Mouse (Mus musculus): ENCODE data around the gene Grk6. TPM values are rescaled to one million over a fixed set of nuclear protein-coding genes. Genes with fewer than 3 reads are reported as not detected.
A peak's percentile ranks its signal among the peaks of the same experiment; 100 is the strongest.

The Grk6 gene
- polyA plus RNA-seq, 1 experiment from 2014 or later: 59.6 TPM

GRCm38 (mm10) chr13:55496661-55497060 is 51.8 kb downstream of the Grk6 start:
- Histone ChIP-seq H3K4me3 (ENCODE audit: low read depth, low read length) (no peak overlapping the region), H3K4me1 (ENCODE audit: control insufficient read depth, insufficient read depth, low read length) (peaks cover 7% of the 10 kb centered on the region; the same call in 1 of the 2 replicates), H3K4me2 (ENCODE audit: low read depth) (no peak overlapping the region), H3K27ac (ENCODE audit: low read depth, low read length) (no peak overlapping the region), H3K9me3 (ENCODE audit: control insufficient read depth, low read length) (no peaks in the 10 kb centered on the region), H3K36me3 (ENCODE audit: control insufficient read depth, insufficient read depth, low read length) (no peaks in the 10 kb centered on the region), H3K9ac (ENCODE audit: low read length) (no peak overlapping the region), H3K27me3 (ENCODE audit: control insufficient read depth, insufficient read depth, low read length) (no peaks in the 10 kb centered on the region)
- no peak for ATAC-seq (ENCODE audit: insufficient read depth, low FRiP score, low TSS enrichment)
- 88% methylated on average over 6 of the region's 6 CpGs for WGBS
- no peak for DNase-seq (ENCODE audit: low spot score)

GRCm38 (mm10) chr13:55498906-55499305 is 54.0 kb downstream of the Grk6 start:
- H3K9me3 ChIP-seq (ENCODE audit: control insufficient read depth, low read length): no peaks in the 10 kb centered on the region
- H3K36me3 ChIP-seq (ENCODE audit: control insufficient read depth, insufficient read depth, low read length): peaks cover 11% of the 10 kb centered on the region
- H3K27me3 ChIP-seq (ENCODE audit: control insufficient read depth, insufficient read depth, low read length): no peaks in the 10 kb centered on the region
- H3K9ac ChIP-seq (ENCODE audit: low read length): no peak overlapping the region
- H3K27ac ChIP-seq (ENCODE audit: low read depth, low read length): no peak overlapping the region
- peaks cover 7% of the 10 kb centered on the region; the same call in 1 of the 2 replicates for H3K4me1 ChIP-seq (ENCODE audit: control insufficient read depth, insufficient read depth, low read length)
- ATAC-seq (ENCODE audit: insufficient read depth, low FRiP score, low TSS enrichment) (no peak), DNase-seq (ENCODE audit: low spot score) (no peak)
- H3K4me3 ChIP-seq (ENCODE audit: low read depth, low read length): no peak overlapping the region
- H3K4me2 ChIP-seq (ENCODE audit: low read depth): no peak overlapping the region
- 53% methylated on average over 11 of the region's 11 CpGs for WGBS

DNA sequence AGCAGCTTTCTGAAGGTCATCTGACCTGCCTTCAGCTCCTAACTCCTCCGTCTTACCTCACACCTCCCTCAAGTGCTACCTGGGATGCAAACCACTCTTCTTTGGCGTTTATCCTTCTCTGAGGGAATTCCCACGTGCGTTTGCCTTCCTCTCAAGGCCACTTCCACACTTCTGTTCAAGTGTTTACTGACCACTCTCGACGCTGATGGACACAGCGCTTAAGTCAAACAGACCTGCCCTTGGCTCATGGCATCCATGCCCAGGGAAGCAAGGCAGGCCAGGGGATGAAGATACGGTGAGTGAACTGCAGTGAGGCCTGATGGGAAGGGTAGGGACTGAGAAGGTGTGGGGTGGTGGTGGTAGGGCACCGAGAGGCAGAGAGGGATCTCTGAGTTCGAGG is 55.7 kb downstream of the Grk6 start:
- H3K4me3 ChIP-seq (ENCODE audit: low read depth, low read length): no peak overlapping the region
- 83% methylated on average over 10 of the region's 10 CpGs for WGBS
- H3K9ac ChIP-seq (ENCODE audit: low read length): no peak overlapping the region
- no peak overlapping the region for H3K4me2 ChIP-seq (ENCODE audit: low read depth)
- H3K36me3 ChIP-seq (ENCODE audit: control insufficient read depth, insufficient read depth, low read length): peaks cover 18% of the 10 kb centered on the region
- ATAC-seq (ENCODE audit: insufficient read depth, low FRiP score, low TSS enrichment): no peak
- no peaks in the 10 kb centered on the region for H3K27me3 ChIP-seq (ENCODE audit: control insufficient read depth, insufficient read depth, low read length)
- no peak for DNase-seq (ENCODE audit: low spot score)
- no peaks in the 10 kb centered on the region for H3K9me3 ChIP-seq (ENCODE audit: control insufficient read depth, low read length)
- no peak overlapping the region for H3K27ac ChIP-seq (ENCODE audit: low read depth, low read length)
- H3K4me1 ChIP-seq (ENCODE audit: control insufficient read depth, insufficient read depth, low read length): peaks cover 5% of the 10 kb centered on the region; the same call in 1 of the 2 replicates

GRCm38 (mm10) chr13:55502405-55502804 is 57.5 kb downstream of the Grk6 start:
- no peak for ATAC-seq (ENCODE audit: insufficient read depth, low FRiP score, low TSS enrichment)
- Histone ChIP-seq H3K36me3 (ENCODE audit: control insufficient read depth, insufficient read depth, low read length) (peaks cover 24% of the 10 kb centered on the region), H3K9me3 (ENCODE audit: control insufficient read depth, low read length) (no peaks in the 10 kb centered on the region), H3K4me1 (ENCODE audit: control insufficient read depth, insufficient read depth, low read length) (no peaks in the 10 kb centered on the region), H3K9ac (ENCODE audit: low read length) (no peak overlapping the region), H3K27ac (ENCODE audit: low read depth, low read length) (no peak overlapping the region), H3K27me3 (ENCODE audit: control insufficient read depth, insufficient read depth, low read length) (no peaks in the 10 kb centered on the region), H3K4me2 (ENCODE audit: low read depth) (no peak overlapping the region), H3K4me3 (ENCODE audit: low read depth, low read length) (no peak overlapping the region)
- WGBS: 89% methylated on average over 8 of the region's 8 CpGs
- DNase-seq (ENCODE audit: low spot score): no peak

- ATAC-seq (ENCODE audit: insufficient read depth, low FRiP score, low TSS enrichment) (no peak), DNase-seq (ENCODE audit: low spot score) (no peak)
- H3K27me3 ChIP-seq (ENCODE audit: control insufficient read depth, insufficient read depth, low read length): no peaks in the 10 kb centered on the region
- no peaks in the 10 kb centered on the region for H3K4me1 ChIP-seq (ENCODE audit: control insufficient read depth, insufficient read depth, low read length)
- no peak overlapping the region for H3K4me3 ChIP-seq (ENCODE audit: low read depth, low read length)
- no peaks in the 10 kb centered on the region for H3K9me3 ChIP-seq (ENCODE audit: control insufficient read depth, low read length)
- peaks cover 34% of the 10 kb centered on the region for H3K36me3 ChIP-seq (ENCODE audit: control insufficient read depth, insufficient read depth, low read length)
- 84% methylated on average over 5 of the region's 5 CpGs for WGBS
- no peak overlapping the region for H3K9ac ChIP-seq (ENCODE audit: low read length)
- H3K27ac ChIP-seq (ENCODE audit: low read depth, low read length): no peak overlapping the region
- no peak overlapping the region for H3K4me2 ChIP-seq (ENCODE audit: low read depth)
These were observed 59.5 kb downstream of the Grk6 start for GRCm38 (mm10) chr13:55504390-55504789.

DNA sequence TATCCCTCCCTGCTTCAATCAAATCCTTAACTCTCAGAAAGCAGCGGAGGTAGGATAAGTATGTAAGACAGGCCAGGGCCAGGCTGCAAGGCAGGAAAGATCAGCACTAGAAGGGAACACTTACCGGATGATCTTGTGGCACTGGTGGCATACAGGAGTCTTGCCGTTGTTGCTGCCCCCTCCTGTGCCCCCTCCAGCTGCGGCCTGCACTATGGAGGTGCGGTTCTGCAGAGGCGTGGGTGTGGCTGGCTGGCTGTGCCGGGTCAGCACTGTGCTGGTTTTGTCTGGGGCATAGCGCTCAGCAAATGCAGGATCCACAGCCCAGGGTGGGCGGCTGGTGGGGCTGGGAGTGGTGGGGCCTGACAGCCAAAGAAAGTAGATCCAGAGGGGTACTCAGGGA is 60.9 kb downstream of the Grk6 start:
- ATAC-seq (ENCODE audit: insufficient read depth, low FRiP score, low TSS enrichment) (no peak), DNase-seq (ENCODE audit: low spot score) (no peak)
- H3K4me3 ChIP-seq (ENCODE audit: low read depth, low read length): no peak overlapping the region
- H3K27ac ChIP-seq (ENCODE audit: low read depth, low read length): no peak overlapping the region
- peaks cover 34% of the 10 kb centered on the region for H3K36me3 ChIP-seq (ENCODE audit: control insufficient read depth, insufficient read depth, low read length)
- no peaks in the 10 kb centered on the region for H3K27me3 ChIP-seq (ENCODE audit: control insufficient read depth, insufficient read depth, low read length)
- no peaks in the 10 kb centered on the region for H3K9me3 ChIP-seq (ENCODE audit: control insufficient read depth, low read length)
- peaks cover 8% of the 10 kb centered on the region for H3K4me1 ChIP-seq (ENCODE audit: control insufficient read depth, insufficient read depth, low read length)
- WGBS: 95% methylated on average over 9 of the region's 9 CpGs
- no peak overlapping the region for H3K4me2 ChIP-seq (ENCODE audit: low read depth)
- H3K9ac ChIP-seq (ENCODE audit: low read length): no peak overlapping the region

DNA sequence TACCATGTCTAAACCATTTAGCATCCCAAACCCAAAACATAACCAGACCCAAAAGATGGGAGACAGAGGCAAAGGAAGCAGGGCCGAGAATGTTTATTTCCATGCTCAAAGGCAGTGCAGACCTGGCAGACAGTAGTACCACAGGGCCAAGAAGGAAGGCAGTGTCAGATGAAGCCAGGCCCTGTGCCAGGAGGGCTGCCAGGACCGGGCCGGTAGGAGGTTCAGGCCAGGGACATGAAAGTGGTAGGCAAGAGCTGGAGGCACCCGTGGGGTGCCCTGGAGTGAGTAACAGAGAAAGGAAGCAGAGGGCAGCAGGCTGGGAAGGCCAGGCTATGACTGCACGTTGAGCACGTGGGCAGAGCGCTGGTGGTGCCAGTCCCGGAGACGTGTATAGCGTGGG is 61.8 kb downstream of the Grk6 start:
- no peak for DNase-seq (ENCODE audit: low spot score)
- no peak overlapping the region for H3K27ac ChIP-seq (ENCODE audit: low read depth, low read length)
- H3K9me3 ChIP-seq (ENCODE audit: control insufficient read depth, low read length): no peaks in the 10 kb centered on the region
- peaks cover 34% of the 10 kb centered on the region for H3K36me3 ChIP-seq (ENCODE audit: control insufficient read depth, insufficient read depth, low read length)
- WGBS: 94% methylated on average over 10 of the region's 10 CpGs
- no peak overlapping the region for H3K4me2 ChIP-seq (ENCODE audit: low read depth)
- no peaks in the 10 kb centered on the region for H3K27me3 ChIP-seq (ENCODE audit: control insufficient read depth, insufficient read depth, low read length)
- no peak overlapping the region for H3K9ac ChIP-seq (ENCODE audit: low read length)
- peaks cover 16% of the 10 kb centered on the region for H3K4me1 ChIP-seq (ENCODE audit: control insufficient read depth, insufficient read depth, low read length)
- no peak for ATAC-seq (ENCODE audit: insufficient read depth, low FRiP score, low TSS enrichment)
- H3K4me3 ChIP-seq (ENCODE audit: low read depth, low read length): no peak overlapping the region

DNA sequence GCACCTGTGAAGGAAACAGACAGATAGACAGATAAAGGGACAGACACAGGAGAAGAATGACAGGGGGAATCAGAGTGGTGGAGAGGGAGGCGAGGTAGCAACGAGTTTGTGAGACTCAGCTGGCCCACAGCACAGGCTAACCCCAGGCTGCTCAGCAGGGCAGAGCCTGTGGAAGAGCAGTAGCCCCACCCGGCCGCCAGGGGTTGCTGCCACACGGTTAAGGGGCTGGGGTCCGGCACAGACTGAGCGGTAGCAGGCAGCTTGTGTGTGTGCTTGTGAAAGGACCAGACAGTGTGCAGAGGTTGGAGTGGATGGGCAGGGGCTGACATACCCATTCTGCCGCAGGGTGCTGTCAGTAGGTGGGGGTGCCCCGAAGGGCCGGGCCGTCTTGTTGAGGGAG is 63.0 kb downstream of the Grk6 start:
- DNase-seq (ENCODE audit: low spot score) (peak; percentile 49), ATAC-seq (ENCODE audit: insufficient read depth, low FRiP score, low TSS enrichment) (no peak)
- H3K27ac ChIP-seq (ENCODE audit: low read depth, low read length): no peak overlapping the region
- H3K9me3 ChIP-seq (ENCODE audit: control insufficient read depth, low read length): no peaks in the 10 kb centered on the region
- H3K36me3 ChIP-seq (ENCODE audit: control insufficient read depth, insufficient read depth, low read length): peaks cover 31% of the 10 kb centered on the region
- no peak overlapping the region for H3K9ac ChIP-seq (ENCODE audit: low read length)
- no peak overlapping the region for H3K4me3 ChIP-seq (ENCODE audit: low read depth, low read length)
- peaks cover 28% of the 10 kb centered on the region for H3K4me1 ChIP-seq (ENCODE audit: control insufficient read depth, insufficient read depth, low read length)
- no peaks in the 10 kb centered on the region for H3K27me3 ChIP-seq (ENCODE audit: control insufficient read depth, insufficient read depth, low read length)
- no peak overlapping the region for H3K4me2 ChIP-seq (ENCODE audit: low read depth)
- WGBS: 62% methylated on average over 11 of the region's 11 CpGs

DNA sequence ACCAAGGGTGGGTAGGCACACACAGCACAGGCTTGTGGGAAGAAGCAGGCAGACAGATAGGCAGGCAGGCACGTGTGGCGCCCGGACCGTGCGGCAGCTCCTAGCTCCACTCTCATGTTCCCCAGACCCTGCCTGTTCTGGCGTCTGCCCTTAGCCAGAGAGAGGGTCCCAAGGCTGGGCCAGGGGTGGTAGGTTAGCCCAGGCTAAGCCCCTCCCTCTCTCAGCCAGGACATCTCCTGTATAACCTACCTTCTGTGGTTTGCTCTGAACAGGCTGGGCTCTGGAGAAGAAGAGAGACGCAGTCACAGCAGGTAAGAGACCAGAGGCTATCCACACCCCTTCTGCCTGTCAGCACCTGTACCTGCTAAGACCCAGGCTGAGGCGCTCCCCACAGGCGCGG is 63.7 kb downstream of the Grk6 start:
- Histone ChIP-seq H3K27me3 (ENCODE audit: control insufficient read depth, insufficient read depth, low read length) (no peaks in the 10 kb centered on the region), H3K4me1 (ENCODE audit: control insufficient read depth, insufficient read depth, low read length) (peaks cover 28% of the 10 kb centered on the region), H3K4me3 (ENCODE audit: low read depth, low read length) (no peak overlapping the region), H3K9ac (ENCODE audit: low read length) (no peak overlapping the region), H3K27ac (ENCODE audit: low read depth, low read length) (no peak overlapping the region), H3K36me3 (ENCODE audit: control insufficient read depth, insufficient read depth, low read length) (peaks cover 25% of the 10 kb centered on the region), H3K4me2 (ENCODE audit: low read depth) (no peak overlapping the region), H3K9me3 (ENCODE audit: control insufficient read depth, low read length) (no peaks in the 10 kb centered on the region)
- no peak for ATAC-seq (ENCODE audit: insufficient read depth, low FRiP score, low TSS enrichment)
- 94% methylated on average over 10 of the region's 10 CpGs for WGBS
- DNase-seq (ENCODE audit: low spot score): no peak
